Mouse (Mus musculus) kidney, embryonic 15.5 days (tissue): ENCODE measurements around the gene Tmem164. TPM values are rescaled to one million over a fixed set of nuclear protein-coding genes. Genes with fewer than 3 reads are reported as not detected.

ENCODE experiments used
- ATAC-seq: fragments of 200-750 bp; cut with Nextera tagmentation; replicated peaks from 2 replicates; pipeline ENCODE4 v1.8.0; 2017; ENCODE audit warnings: moderate TSS enrichment; ENCODE audit not compliant: low FRiP score
- H3K27ac ChIP-seq: fragments of 300-500 bp; sonication (generic); 2 replicates; pipeline ENCODE4 v1.5.1; 2015; ENCODE audit warnings: mild to moderate bottlenecking, inconsistent platforms
- H3K27me3 ChIP-seq: fragments of 300-500 bp; sonication (generic); 2 replicates; pipeline ENCODE4 v1.6.1; 2015; ENCODE audit warnings: inconsistent platforms
- H3K36me3 ChIP-seq: fragments of 300-500 bp; sonication (generic); 2 replicates; pipeline ENCODE4 v1.6.1; 2015; ENCODE audit warnings: inconsistent platforms
- H3K4me1 ChIP-seq: fragments of 300-500 bp; sonication (generic); 2 replicates; pipeline ENCODE4 v1.6.1; 2015; ENCODE audit warnings: inconsistent platforms
- H3K4me2 ChIP-seq: fragments of 300-500 bp; sonication (generic); 2 replicates; pipeline ENCODE4 v1.6.1; 2015; ENCODE audit warnings: moderate library complexity, mild to moderate bottlenecking, inconsistent platforms
- H3K4me3 ChIP-seq: fragments of 300-500 bp; sonication (generic); replicated peaks from 2 replicates; pipeline ENCODE4 v1.5.1; 2015; ENCODE audit warnings: mild to moderate bottlenecking, inconsistent platforms
- H3K9ac ChIP-seq: fragments of 300-500 bp; sonication (generic); 2 replicates; pipeline ENCODE4 v1.6.1; 2015; ENCODE audit warnings: mild to moderate bottlenecking, inconsistent platforms
- H3K9me3 ChIP-seq: fragments of 300-500 bp; sonication (generic); replicated peaks from 2 replicates; pipeline ENCODE4 v1.6.1; 2016; ENCODE audit warnings: inconsistent platforms
- WGBS: fragments of 180-500 bp; shearing (Covaris S2); methylation state at CpG from one replicate; pipeline ENCODE4 v1.1.7; 2015; ENCODE audit warnings: mixed read lengths; 5-methylcytosine and 5-hydroxymethylcytosine counted together
- polyA plus RNA-seq: library from polyadenylated mRNA; unstranded; fragments of >200 nt; fragmentation: Nextera tagmentation; extraction: Ambion mirVana; gene quantifications from 2 replicates; pipeline ENCODE4 v1.2.1, GENCODE M21; 2015

Gene Tmem164
- polyA plus RNA-seq, 1 experiment from 2014 or later, result 55.7 TPM

DNA sequence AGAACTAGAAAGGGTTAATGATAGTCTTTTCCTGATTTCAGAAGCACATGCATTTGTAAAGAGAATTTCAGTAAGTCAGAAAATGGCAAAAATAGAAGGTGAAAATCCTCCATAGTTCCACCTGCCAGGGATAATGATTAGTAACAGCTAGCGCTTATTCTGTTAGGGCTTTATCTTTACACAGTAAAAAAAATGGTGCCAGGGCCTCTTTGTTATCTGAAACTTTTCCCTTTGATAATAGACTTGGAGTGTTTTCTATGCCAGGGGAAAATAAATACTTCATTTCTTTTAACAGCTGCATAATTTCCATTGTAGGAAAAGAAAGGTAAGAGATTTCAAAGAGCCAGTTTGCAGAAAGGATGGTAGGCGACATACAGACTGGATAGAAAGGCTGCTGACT, 43.0 kb downstream of the Tmem164 start:
- peaks cover 6% of the 10 kb centered on the region for H3K4me1 ChIP-seq
- no peak overlapping the region for H3K4me2 ChIP-seq
- WGBS, result 85% methylated on average over 2 of the region's 2 CpGs
- no peak overlapping the region for H3K4me3 ChIP-seq
- H3K9ac ChIP-seq, result no peak overlapping the region
- no peak for ATAC-seq
- H3K9me3 ChIP-seq, result no peaks in the 10 kb centered on the region
- peaks cover 27% of the 10 kb centered on the region for H3K27me3 ChIP-seq
- H3K27ac ChIP-seq, result no peak overlapping the region
- no peaks in the 10 kb centered on the region for H3K36me3 ChIP-seq

DNA sequence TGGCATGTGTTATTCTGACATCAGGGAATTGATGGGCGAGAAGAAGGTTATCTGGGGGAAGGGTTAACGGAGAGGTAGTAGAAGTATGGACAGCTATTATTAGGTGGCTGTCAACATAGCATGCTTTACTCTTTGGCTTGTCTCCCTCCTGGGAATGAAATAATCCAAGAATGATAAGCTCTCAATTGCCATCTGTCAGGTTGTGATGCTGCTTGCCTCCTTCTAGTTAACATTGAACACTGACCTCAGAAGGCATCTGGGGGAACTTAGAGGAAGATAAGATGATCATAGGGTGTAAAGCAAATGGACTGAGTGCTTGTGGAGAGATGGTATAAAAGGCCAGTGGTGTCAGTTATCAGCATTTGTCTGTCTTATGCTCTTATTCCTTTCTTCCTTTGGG, 44.4 kb downstream of the Tmem164 start:
- Histone ChIP-seq H3K4me1 (peaks cover 6% of the 10 kb centered on the region), H3K36me3 (no peaks in the 10 kb centered on the region), H3K9ac (no peak overlapping the region), H3K4me2 (no peak overlapping the region), H3K9me3 (no peaks in the 10 kb centered on the region), H3K27ac (no peak overlapping the region), H3K4me3 (no peak overlapping the region), H3K27me3 (peaks cover 26% of the 10 kb centered on the region)
- 80% methylated on average over 2 of the region's 2 CpGs for WGBS
- ATAC-seq, result no peak

DNA sequence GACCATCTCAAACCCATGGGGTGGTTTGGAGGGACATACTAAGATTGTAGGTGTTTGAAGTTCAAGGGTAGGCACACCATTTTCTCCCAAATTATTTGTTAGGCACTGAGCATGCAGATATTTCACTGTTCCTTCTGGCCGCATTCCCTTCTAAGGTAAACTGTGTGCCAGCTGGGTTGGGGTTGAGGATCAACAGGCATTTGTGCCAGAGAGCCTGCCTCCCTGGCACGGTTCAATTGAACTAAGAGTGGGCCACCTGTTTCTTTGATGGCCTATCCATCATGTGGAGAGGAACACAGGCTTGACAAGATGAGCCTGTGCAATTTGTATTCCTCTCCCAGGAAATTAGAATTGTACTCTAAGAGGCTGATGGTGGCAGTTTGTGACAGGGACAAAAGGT, 45.1 kb downstream of the Tmem164 start:
- Histone ChIP-seq H3K4me3 (no peak overlapping the region), H3K4me2 (no peak overlapping the region), H3K9ac (no peak overlapping the region), H3K27me3 (peaks cover 27% of the 10 kb centered on the region), H3K36me3 (no peaks in the 10 kb centered on the region), H3K27ac (no peak overlapping the region), H3K4me1 (peaks cover 3% of the 10 kb centered on the region; the same call in 1 of the 2 replicates), H3K9me3 (no peaks in the 10 kb centered on the region)
- ATAC-seq, result no peak
- WGBS, result 55% methylated on average over 2 of the region's 2 CpGs

DNA sequence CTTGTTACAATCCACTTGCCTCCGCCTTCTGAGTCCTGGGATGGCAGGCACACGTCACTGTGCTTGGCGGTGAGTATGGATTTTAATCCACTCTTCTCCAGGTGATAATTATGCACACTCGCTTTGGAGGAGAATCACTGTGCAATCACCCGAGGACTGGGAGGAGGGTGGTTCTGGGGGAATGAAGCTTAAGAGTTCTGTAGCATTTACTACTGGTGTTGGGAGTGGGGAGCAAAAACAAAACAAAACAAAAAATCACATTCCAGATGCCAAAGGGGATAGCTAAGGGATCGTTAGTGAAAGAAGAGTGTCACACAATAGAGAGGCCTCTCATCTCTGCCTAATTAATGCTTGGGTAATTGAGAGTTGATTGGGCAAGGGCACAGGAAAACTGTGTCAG, 46.6 kb downstream of the Tmem164 start:
- Histone ChIP-seq H3K4me1 (peaks cover 3% of the 10 kb centered on the region; the same call in 1 of the 2 replicates), H3K36me3 (no peaks in the 10 kb centered on the region), H3K27ac (no peak overlapping the region), H3K9me3 (no peaks in the 10 kb centered on the region), H3K4me2 (no peak overlapping the region), H3K27me3 (peaks cover 29% of the 10 kb centered on the region), H3K4me3 (no peak overlapping the region), H3K9ac (no peak overlapping the region)
- no peak for ATAC-seq
- WGBS, result 68% methylated on average over 6 of the region's 6 CpGs

DNA sequence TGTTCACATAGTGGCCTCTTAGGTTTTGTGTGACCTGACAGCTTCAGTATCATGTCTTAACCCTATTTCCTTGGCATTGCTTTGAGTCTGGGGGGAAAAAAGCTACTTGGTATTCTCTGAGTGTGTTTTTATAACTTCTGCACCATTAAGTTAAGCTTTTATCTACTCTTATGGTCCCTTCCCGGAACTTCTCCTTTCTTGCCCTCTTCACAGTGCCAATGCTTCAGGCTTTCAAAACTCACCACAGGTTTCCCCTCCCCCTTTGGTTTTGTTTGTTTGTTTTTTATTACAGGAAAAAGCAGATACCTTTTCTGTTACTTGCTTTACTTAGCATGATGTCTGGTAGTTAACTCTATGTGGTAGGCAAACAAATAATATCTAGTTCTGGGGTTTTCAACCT, 47.8 kb downstream of the Tmem164 start:
- Histone ChIP-seq H3K27me3 (peaks cover 24% of the 10 kb centered on the region), H3K9me3 (no peaks in the 10 kb centered on the region), H3K4me1 (peaks cover 3% of the 10 kb centered on the region; the same call in 1 of the 2 replicates), H3K27ac (no peak overlapping the region), H3K9ac (no peak overlapping the region), H3K4me2 (no peak overlapping the region), H3K36me3 (no peaks in the 10 kb centered on the region), H3K4me3 (no peak overlapping the region)
- WGBS, result 78% methylated on average over 1 of the region's 1 CpGs
- ATAC-seq, result no peak

DNA sequence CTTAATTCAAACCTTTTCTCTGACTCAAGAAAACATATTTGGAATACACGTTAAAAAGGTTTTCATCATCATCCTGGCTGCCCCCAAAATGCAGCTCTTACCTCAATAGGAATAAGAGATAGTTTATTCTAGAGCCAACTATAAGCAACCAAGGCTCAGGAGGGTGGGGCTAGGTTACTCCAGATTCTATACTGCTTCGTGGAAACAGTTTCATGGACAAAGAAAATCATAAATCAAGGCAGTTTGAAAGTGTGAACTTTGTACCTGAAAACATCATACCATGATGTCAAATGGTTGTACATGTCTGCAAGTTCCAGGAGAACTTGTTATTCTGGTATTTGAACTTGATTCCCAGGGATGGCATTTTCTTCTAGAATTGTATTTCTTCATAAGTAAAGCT, 48.3 kb downstream of the Tmem164 start:
- no peak for ATAC-seq
- Histone ChIP-seq H3K4me2 (no peak overlapping the region), H3K27ac (no peak overlapping the region), H3K36me3 (no peaks in the 10 kb centered on the region), H3K9me3 (no peaks in the 10 kb centered on the region), H3K9ac (no peak overlapping the region), H3K27me3 (peaks cover 20% of the 10 kb centered on the region), H3K4me1 (peaks cover 3% of the 10 kb centered on the region; the same call in 1 of the 2 replicates), H3K4me3 (no peak overlapping the region)
- 60% methylated on average over 2 of the region's 2 CpGs for WGBS

DNA sequence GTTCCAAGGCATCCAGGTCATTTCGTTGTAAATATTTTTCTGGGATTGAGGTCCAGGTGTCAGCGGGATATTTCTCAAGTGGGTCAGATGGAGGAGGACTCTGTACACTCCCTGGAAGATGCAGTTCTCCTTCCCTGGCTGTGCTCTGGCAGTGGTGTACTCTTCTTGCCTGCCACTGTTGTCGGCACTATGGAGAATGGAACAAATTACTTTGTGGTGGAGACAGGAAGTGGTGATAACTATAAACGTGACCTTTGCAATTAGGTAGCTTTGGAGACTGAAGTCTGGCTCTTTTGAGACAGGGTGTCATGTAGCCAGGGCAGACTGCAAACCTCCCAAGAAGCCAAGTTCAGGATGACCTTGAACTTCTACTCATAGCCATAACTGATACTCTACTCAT, 55.9 kb downstream of the Tmem164 start:
- Histone ChIP-seq H3K9me3 (no peaks in the 10 kb centered on the region), H3K36me3 (peaks cover 8% of the 10 kb centered on the region; the same call in 1 of the 2 replicates), H3K4me3 (no peak overlapping the region), H3K27me3 (0 out of 2 replicates have a peak, but pooled peaks cover 9% of the 10 kb centered on the region), H3K4me2 (no peak overlapping the region), H3K27ac (no peak overlapping the region), H3K4me1 (no peaks in the 10 kb centered on the region), H3K9ac (no peak overlapping the region)
- no peak for ATAC-seq
- 66% methylated on average over 4 of the region's 4 CpGs for WGBS

DNA sequence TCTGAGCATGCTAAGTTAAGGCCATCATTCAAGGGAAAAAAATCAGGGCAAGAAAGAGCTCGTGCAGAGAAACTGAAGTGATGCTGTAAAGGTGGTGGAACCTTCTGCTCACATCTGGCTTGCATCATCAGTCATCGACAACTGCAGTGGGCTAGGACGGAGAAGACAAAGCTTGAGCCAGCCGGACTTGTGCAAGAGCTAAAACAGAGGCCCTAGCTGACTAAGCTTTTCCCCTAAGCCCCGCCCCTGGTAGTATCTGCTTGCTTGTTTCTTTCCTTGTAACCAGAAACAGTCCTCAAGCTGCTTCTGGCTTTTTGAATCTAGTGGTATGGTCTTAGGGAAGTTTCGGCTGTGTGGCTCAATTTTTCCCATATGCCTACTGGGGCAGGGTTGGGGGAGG, 56.5 kb downstream of the Tmem164 start:
- Histone ChIP-seq H3K36me3 (peaks cover 8% of the 10 kb centered on the region; the same call in 1 of the 2 replicates), H3K4me2 (no peak overlapping the region), H3K4me3 (no peak overlapping the region), H3K9ac (no peak overlapping the region), H3K27ac (no peak overlapping the region), H3K4me1 (no peaks in the 10 kb centered on the region), H3K27me3 (0 out of 2 replicates have a peak, but pooled peaks cover 9% of the 10 kb centered on the region), H3K9me3 (no peaks in the 10 kb centered on the region)
- WGBS, result 76% methylated on average over 6 of the region's 6 CpGs
- no peak for ATAC-seq

DNA sequence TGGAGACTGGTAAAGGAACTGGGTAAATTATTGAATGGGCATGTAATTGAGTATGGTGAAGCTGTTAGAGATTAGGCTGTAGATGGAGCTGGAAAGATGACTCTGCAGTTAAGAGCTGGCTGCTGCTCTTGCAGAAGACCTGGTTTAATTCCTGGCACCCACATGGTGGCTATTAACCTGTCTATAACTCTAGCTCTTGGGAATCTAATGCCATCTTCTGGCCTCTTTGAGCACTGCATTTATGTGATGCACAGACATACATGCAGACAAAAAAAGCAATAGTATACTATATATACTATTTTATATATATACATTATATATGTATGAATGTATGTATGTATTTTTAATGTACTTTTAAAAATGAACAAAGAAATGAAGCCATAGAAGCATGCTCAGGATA, 66.2 kb downstream of the Tmem164 start:
- no peak overlapping the region for H3K27ac ChIP-seq
- no peak overlapping the region for H3K4me3 ChIP-seq
- no peak for ATAC-seq
- H3K9ac ChIP-seq, result no peak overlapping the region
- H3K4me1 ChIP-seq, result no peaks in the 10 kb centered on the region
- H3K27me3 ChIP-seq, result peaks cover 28% of the 10 kb centered on the region
- H3K9me3 ChIP-seq, result no peaks in the 10 kb centered on the region
- H3K36me3 ChIP-seq, result peaks cover 5% of the 10 kb centered on the region; the same call in 1 of the 2 replicates
- no peak overlapping the region for H3K4me2 ChIP-seq

DNA sequence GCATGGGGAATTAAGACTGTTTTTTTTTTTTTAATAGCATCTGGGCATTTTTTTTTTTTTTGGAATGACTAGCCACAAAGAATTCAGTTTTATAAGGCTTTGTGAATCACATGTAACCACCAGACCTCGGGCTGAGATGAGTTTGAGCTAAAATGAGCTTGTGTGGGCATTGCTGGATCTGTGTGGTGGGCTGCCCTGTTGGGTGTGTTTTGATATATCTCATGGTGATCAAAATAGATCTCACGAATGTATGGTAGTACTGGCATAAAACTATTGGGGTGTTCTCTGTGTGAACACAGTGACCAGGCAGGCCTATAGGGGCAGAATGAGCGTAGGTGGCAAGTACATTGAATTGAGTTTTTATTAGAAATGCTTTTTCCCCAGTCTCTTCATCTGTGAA, 67.4 kb downstream of the Tmem164 start:
- no peak for ATAC-seq
- no peak overlapping the region for H3K4me2 ChIP-seq
- H3K27me3 ChIP-seq, result peaks cover 28% of the 10 kb centered on the region
- H3K4me3 ChIP-seq, result no peak overlapping the region
- no peaks in the 10 kb centered on the region for H3K9me3 ChIP-seq
- H3K9ac ChIP-seq, result no peak overlapping the region
- 87% methylated on average over 3 of the region's 3 CpGs for WGBS
- H3K4me1 ChIP-seq, result no peaks in the 10 kb centered on the region
- peaks cover 5% of the 10 kb centered on the region; the same call in 1 of the 2 replicates for H3K36me3 ChIP-seq
- H3K27ac ChIP-seq, result no peak overlapping the region

DNA sequence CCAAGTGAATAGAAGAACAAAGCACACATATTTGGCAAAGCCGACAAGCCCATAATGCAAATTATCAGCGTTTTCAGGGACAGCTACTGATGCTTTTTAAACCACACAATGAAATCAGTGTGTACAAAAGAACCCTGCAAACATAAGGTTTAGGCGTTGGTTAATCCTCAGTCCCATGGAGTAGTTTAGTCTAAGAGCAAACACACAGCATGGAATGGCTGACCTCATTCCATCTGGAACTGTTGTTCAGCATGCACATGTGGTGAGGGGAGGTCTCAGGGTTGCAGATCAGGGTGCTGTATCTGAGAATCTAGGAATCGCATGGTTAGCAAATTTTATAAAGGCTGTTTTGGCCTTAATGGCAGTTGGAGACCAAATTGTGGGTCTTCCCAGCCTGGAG, 69.6 kb downstream of the Tmem164 start:
- WGBS, result 83% methylated on average over 4 of the region's 4 CpGs
- H3K9ac ChIP-seq, result no peak overlapping the region
- H3K27ac ChIP-seq, result no peak overlapping the region
- no peak overlapping the region for H3K4me2 ChIP-seq
- H3K4me1 ChIP-seq, result no peaks in the 10 kb centered on the region
- H3K9me3 ChIP-seq, result no peaks in the 10 kb centered on the region
- no peak overlapping the region for H3K4me3 ChIP-seq
- peaks cover 25% of the 10 kb centered on the region for H3K27me3 ChIP-seq
- H3K36me3 ChIP-seq, result peaks cover 8% of the 10 kb centered on the region; the same call in 1 of the 2 replicates
- ATAC-seq, result no peak

DNA sequence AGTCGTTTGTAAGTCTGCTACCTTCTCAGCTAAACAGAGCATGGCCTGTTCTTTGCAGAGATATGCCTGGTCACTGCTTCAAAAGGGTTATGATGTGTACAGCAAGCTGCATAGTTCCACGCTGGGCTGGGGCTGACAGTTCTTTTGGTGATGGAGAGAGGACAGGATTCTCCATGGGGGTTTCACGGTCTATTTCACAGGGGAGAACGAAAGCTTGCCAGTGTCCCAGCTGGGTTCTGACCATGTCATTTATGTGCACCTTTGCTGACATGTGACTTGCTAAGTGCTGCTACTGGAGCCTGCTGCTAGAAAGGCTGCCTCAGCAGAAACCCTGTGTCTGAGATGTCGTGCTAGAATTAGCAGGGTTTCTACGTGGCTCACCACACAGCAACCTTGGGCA, 74.3 kb downstream of the Tmem164 start:
- Histone ChIP-seq H3K9ac (no peak overlapping the region), H3K27ac (no peak overlapping the region), H3K36me3 (peaks cover 10% of the 10 kb centered on the region; the same call in 1 of the 2 replicates), H3K4me3 (no peak overlapping the region), H3K9me3 (no peaks in the 10 kb centered on the region), H3K4me2 (no peak overlapping the region), H3K4me1 (no peaks in the 10 kb centered on the region), H3K27me3 (peaks cover 36% of the 10 kb centered on the region)
- no peak for ATAC-seq
- WGBS, result 83% methylated on average over 6 of the region's 6 CpGs

DNA sequence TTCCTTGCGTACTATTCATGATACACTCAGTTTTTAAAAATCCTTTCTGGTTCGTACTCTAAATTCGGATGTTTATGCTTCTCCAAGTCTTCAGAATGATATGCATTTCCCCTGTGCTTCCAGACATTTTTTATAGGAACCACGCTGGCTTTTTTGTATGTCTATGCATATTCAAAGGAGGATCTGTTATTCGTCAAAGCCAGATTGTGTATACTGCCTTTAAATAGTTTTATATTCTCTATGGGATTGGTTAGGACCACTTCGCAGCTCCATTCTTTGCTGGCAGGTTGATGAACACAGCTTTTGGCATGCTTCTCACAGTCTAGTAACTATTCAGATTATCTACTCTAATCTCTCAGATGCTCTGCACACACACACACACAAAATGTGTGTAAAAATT, 79.2 kb downstream of the Tmem164 start:
- no peak overlapping the region for H3K4me3 ChIP-seq
- no peak for ATAC-seq
- H3K27ac ChIP-seq, result no peak overlapping the region
- peaks cover 10% of the 10 kb centered on the region; the same call in 1 of the 2 replicates for H3K36me3 ChIP-seq
- H3K9me3 ChIP-seq, result no peaks in the 10 kb centered on the region
- H3K4me1 ChIP-seq, result no peaks in the 10 kb centered on the region
- peaks cover 36% of the 10 kb centered on the region for H3K27me3 ChIP-seq
- H3K9ac ChIP-seq, result no peak overlapping the region
- WGBS, result 87% methylated on average over 6 of the region's 6 CpGs
- H3K4me2 ChIP-seq, result no peak overlapping the region
